Mouse (Mus musculus) limb, embryonic 11.5 days (tissue): ENCODE results near the gene Ptprn2. TPM values are rescaled to one million over a fixed set of nuclear protein-coding genes. Genes with fewer than 3 reads are reported as not detected.
A peak's percentile ranks its signal among the peaks of the same experiment; 100 is the strongest.

ENCODE experiments used
- ATAC-seq: fragments of 200-750 bp; cut with Nextera tagmentation; 2 replicates; pipeline ENCODE4 v1.8.0; 2017; ENCODE audit warnings: low read depth; ENCODE audit not compliant: insufficient number of reproducible peaks, low FRiP score, low TSS enrichment
- DNase-seq: peaks from one replicate; pipeline ENCODE4 v3.0.0-alpha.2; 2015; ENCODE audit warnings: low spot score
- H3K27ac ChIP-seq: fragments of 300-500 bp; sonication (generic); replicated peaks from 2 replicates; pipeline ENCODE4 v1.5.1; 2014; ENCODE audit warnings: low read depth, mild to moderate bottlenecking, low read length
- H3K27me3 ChIP-seq: fragments of 300-500 bp; sonication (generic); 2 replicates; pipeline ENCODE4 v1.6.1; 2014; ENCODE audit warnings: mild to moderate bottlenecking, low read length, mixed read lengths; ENCODE audit not compliant: control insufficient read depth, insufficient read depth
- H3K36me3 ChIP-seq: fragments of 300-500 bp; sonication (generic); 2 replicates; pipeline ENCODE4 v1.6.1; 2014; ENCODE audit warnings: mild to moderate bottlenecking, low read length, moderate library complexity, mixed read lengths; ENCODE audit not compliant: control insufficient read depth, insufficient read depth
- H3K4me1 ChIP-seq: fragments of 300-500 bp; sonication (generic); 2 replicates; pipeline ENCODE4 v1.6.1; 2014; ENCODE audit warnings: low read length, mixed read lengths; ENCODE audit not compliant: control insufficient read depth, insufficient read depth
- H3K4me2 ChIP-seq: fragments of 300-500 bp; sonication (generic); 2 replicates; pipeline ENCODE4 v1.6.1; 2014; ENCODE audit warnings: low read depth, mild to moderate bottlenecking, moderate library complexity; ENCODE audit not compliant: severe bottlenecking
- H3K4me3 ChIP-seq: fragments of 300-500 bp; sonication (generic); 2 replicates; pipeline ENCODE4 v1.5.1; 2014; ENCODE audit warnings: low read depth, low read length
- H3K9ac ChIP-seq: fragments of 300-500 bp; sonication (generic); 2 replicates; pipeline ENCODE4 v1.6.1; 2014; ENCODE audit warnings: mild to moderate bottlenecking, low read length
- H3K9me3 ChIP-seq: fragments of 300-500 bp; sonication (generic); 2 replicates; pipeline ENCODE4 v1.6.1; 2016; ENCODE audit warnings: low read length; ENCODE audit not compliant: control insufficient read depth
- WGBS: fragments of 180-500 bp; shearing (Covaris S2); extraction: QIAGEN DNeasy Blood & Tissue Kit; methylation state at CpG from one replicate; pipeline ENCODE4 v1.1.7; 2014; 5-methylcytosine and 5-hydroxymethylcytosine counted together
- polyA plus RNA-seq: library from polyadenylated mRNA; unstranded; fragments of >200 nt; fragmentation: Nextera tagmentation; extraction: Ambion mirVana; gene quantifications from 2 replicates; pipeline ENCODE4 v1.2.1, GENCODE M21; 2014

Gene Ptprn2
- polyA plus RNA-seq, 1 experiment from 2014 or later = not detected

- Histone ChIP-seq H3K4me3 (no peak overlapping the region), H3K9ac (no peak overlapping the region), H3K27me3 (no peaks in the 10 kb centered on the region), H3K27ac (no peak overlapping the region), H3K4me1 (no peaks in the 10 kb centered on the region), H3K9me3 (no peaks in the 10 kb centered on the region), H3K4me2 (no peak overlapping the region), H3K36me3 (no peaks in the 10 kb centered on the region)
- DNase-seq (no peak), ATAC-seq (0 out of 2 replicates have a peak, but pooled peaks have one; percentile 7)
- WGBS = 71% methylated on average over 9 of the region's 9 CpGs
Observed at GRCm38 (mm10) chr12:117053223-117053850, 567.8 kb downstream of the Ptprn2 start.

DNA sequence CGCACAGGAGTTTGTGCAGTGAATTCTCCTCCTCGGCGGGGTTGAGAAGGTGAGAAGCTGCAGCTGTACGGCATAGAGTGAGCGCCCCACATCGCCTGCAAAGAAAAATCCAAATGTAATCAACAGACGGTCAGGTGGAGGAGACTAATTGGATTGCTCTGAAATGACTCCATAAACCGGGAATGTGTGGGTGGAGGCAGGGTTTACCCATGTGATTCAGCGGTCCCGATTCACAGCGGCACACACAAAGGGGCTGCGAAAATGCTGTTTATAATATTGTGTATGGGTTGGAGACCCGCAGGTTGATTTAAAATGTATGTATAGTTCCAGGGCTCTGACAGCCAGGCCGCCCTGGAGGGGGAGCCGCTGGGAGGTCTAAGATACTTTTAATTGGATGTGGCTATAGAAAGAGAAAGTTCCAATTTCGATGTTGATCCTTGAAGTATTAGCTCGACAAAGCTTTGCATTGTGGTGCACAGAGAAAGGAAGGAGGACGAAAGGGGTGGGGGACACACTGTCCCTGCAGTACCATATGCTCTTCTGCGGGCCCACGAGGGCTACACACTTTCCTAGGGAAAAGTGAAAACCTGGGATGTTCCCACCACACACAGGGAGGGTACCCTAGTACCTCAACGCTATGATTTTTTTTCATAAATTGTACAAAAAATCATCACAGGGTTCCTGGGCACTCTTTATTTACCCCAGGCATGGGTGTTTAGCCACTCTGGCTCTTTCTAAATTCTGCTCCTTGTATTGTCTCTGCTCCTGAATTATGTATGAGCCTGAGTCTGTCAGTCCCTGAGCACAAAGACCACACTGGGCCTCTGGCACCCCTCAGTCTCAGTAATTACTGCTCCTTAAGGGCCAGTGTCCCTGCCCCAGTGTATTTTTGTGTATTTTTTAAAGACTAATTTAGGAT lies 568.6 kb downstream of the Ptprn2 start:
- Histone ChIP-seq H3K4me1 (no peaks in the 10 kb centered on the region), H3K4me3 (no peak overlapping the region), H3K36me3 (no peaks in the 10 kb centered on the region), H3K9ac (no peak overlapping the region), H3K9me3 (no peaks in the 10 kb centered on the region), H3K27ac (no peak overlapping the region), H3K4me2 (no peak overlapping the region), H3K27me3 (no peaks in the 10 kb centered on the region)
- WGBS = 40% methylated on average over 21 of the region's 21 CpGs
- DNase-seq (peak; percentile 36), ATAC-seq (peak; percentile 44; the same call in 1 of the 2 replicates)

- no peak for DNase-seq
- WGBS = 83% methylated on average over 10 of the region's 10 CpGs
Observed at GRCm38 (mm10) chr12:117054925-117055570, 569.5 kb downstream of the Ptprn2 start.

DNA sequence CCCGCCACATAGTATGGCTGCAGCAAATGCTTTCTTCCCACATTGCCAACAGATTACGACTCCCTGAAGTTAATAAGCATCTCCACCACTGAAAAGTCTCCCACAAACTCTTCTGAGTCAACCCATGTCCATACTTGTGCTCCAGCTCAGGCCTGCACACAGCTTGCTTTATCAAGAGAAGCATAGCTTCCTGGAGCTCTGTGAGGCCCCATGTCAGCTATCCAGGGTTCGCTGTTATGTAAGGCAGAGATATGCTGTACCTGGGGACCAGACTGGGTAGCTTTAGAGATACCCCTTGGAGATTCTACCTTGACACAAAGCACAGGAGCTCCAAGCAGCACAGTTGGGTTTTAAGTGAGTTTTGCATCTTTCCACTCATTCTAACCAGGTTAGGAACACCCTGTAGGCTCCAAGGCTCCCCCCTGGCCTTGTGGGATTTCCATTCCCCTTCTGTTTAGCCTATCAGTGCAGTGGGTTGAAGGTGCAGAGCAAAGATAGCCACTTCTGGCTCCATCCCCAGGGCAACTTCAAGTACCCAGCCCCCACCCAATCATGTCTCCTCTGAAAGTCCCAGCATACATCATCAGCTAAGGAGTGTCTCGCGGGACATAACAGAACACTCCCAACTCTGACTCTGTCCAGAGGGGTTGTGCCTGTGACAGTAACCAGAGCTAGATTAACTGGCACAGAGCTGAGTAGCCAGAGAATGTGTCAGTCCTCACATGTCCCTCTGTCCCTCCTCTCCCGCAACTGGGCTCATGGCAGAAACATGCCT lies 572.9 kb downstream of the Ptprn2 start:
- no peaks in the 10 kb centered on the region for H3K4me1 ChIP-seq
- no peak overlapping the region for H3K4me2 ChIP-seq
- no peak for ATAC-seq
- no peaks in the 10 kb centered on the region for H3K27me3 ChIP-seq
- no peaks in the 10 kb centered on the region for H3K36me3 ChIP-seq
- no peak overlapping the region for H3K4me3 ChIP-seq
- DNase-seq = no peak
- no peak overlapping the region for H3K27ac ChIP-seq
- H3K9me3 ChIP-seq = no peaks in the 10 kb centered on the region
- H3K9ac ChIP-seq = no peak overlapping the region
- WGBS = 80% methylated on average over 6 of the region's 6 CpGs

More at GRCm38 (mm10) chr12:117054925-117055570, 569.5 kb downstream of the Ptprn2 start:
- ATAC-seq = no peak
- H3K27ac ChIP-seq = no peak overlapping the region
- no peaks in the 10 kb centered on the region for H3K4me1 ChIP-seq
- no peak overlapping the region for H3K4me3 ChIP-seq
- no peaks in the 10 kb centered on the region for H3K9me3 ChIP-seq
- H3K4me2 ChIP-seq = no peak overlapping the region
- H3K9ac ChIP-seq = no peak overlapping the region
- no peaks in the 10 kb centered on the region for H3K27me3 ChIP-seq
- H3K36me3 ChIP-seq = no peaks in the 10 kb centered on the region

GRCm38 (mm10) chr12:117058975-117059374 lies 573.5 kb downstream of the Ptprn2 start:
- DNase-seq = no peak
- Histone ChIP-seq H3K27me3 (no peaks in the 10 kb centered on the region), H3K27ac (no peak overlapping the region), H3K9me3 (no peaks in the 10 kb centered on the region), H3K4me1 (no peaks in the 10 kb centered on the region), H3K9ac (no peak overlapping the region), H3K36me3 (no peaks in the 10 kb centered on the region), H3K4me2 (no peak overlapping the region), H3K4me3 (no peak overlapping the region)
- no peak for ATAC-seq
- WGBS = 83% methylated on average over 7 of the region's 7 CpGs

- Histone ChIP-seq H3K27me3 (no peaks in the 10 kb centered on the region), H3K9me3 (no peaks in the 10 kb centered on the region), H3K4me2 (no peak overlapping the region), H3K4me3 (no peak overlapping the region), H3K36me3 (no peaks in the 10 kb centered on the region), H3K9ac (no peak overlapping the region), H3K27ac (no peak overlapping the region), H3K4me1 (no peaks in the 10 kb centered on the region)
- DNase-seq (no peak), ATAC-seq (no peak)
- 85% methylated on average over 7 of the region's 7 CpGs for WGBS
Observed at GRCm38 (mm10) chr12:117077664-117078063, 592.1 kb downstream of the Ptprn2 start.

GRCm38 (mm10) chr12:117078945-117079344 lies 593.4 kb downstream of the Ptprn2 start:
- 84% methylated on average over 5 of the region's 5 CpGs for WGBS
- ATAC-seq = no peak
- H3K27me3 ChIP-seq = no peaks in the 10 kb centered on the region
- DNase-seq = no peak
- no peak overlapping the region for H3K9ac ChIP-seq
- H3K9me3 ChIP-seq = no peaks in the 10 kb centered on the region
- H3K36me3 ChIP-seq = no peaks in the 10 kb centered on the region
- no peaks in the 10 kb centered on the region for H3K4me1 ChIP-seq
- no peak overlapping the region for H3K4me2 ChIP-seq
- H3K27ac ChIP-seq = no peak overlapping the region
- H3K4me3 ChIP-seq = no peak overlapping the region

DNA sequence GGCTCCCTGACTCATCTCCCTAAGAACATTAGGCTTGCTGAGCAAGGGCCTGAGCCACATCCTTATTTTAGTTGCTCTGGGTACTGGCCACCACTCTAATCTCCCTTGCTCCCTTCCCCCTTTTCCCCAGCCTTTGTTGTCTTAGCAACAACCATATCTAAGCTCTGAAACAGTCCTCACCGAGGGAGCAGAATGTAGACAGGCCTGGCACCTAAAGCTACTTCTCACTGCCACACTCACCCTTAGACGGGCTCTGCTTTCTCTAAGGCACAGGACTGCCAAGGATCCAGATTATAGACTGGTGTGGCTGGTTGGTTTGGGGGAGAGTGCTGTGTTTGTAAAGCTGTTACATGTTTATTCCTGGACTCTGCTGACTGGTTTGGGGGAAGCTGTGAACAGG lies 594.2 kb downstream of the Ptprn2 start:
- Histone ChIP-seq H3K9me3 (no peaks in the 10 kb centered on the region), H3K9ac (no peak overlapping the region), H3K4me2 (no peak overlapping the region), H3K27ac (no peak overlapping the region), H3K27me3 (no peaks in the 10 kb centered on the region), H3K36me3 (no peaks in the 10 kb centered on the region), H3K4me1 (no peaks in the 10 kb centered on the region), H3K4me3 (no peak overlapping the region)
- WGBS = 72% methylated on average over 2 of the region's 2 CpGs
- DNase-seq (no peak), ATAC-seq (no peak)
